Mouse (Mus musculus) megakaryocyte, adult 5-6 weeks (primary cell): Measurements from ENCODE around the gene Chsy1. TPM values are rescaled to one million over a fixed set of nuclear protein-coding genes. Genes with fewer than 3 reads are reported as not detected.
"Not testable (repeated sequence)": the region's sequence is repeated elsewhere in the genome, so short reads cannot be mapped to it uniquely, and the experiment has no call there.

Experiments
- ATAC-seq: 2 replicates; pipeline ENCODE4 v1.8.0; 2016; ENCODE audit warnings: mild to moderate bottlenecking, inconsistent platforms; ENCODE audit not compliant: poor library complexity, severe bottlenecking
- total RNA-seq, 2 experiments: library from RNA; stranded (forward) in 1 of 2; stranded (reverse) in 1 of 2; fragments of 153-499, 151-499 nt in 1 of 2; fragments of 221-1000, 200-1000 nt in 1 of 2; gene quantifications; 2 replicates each; pipeline versions ENCODE4 v1.2.3 to v1.2.4; 2015 to 2017

Gene Chsy1
- total RNA-seq, 2 experiments from 2014 or later: 18.2 to 37.1 TPM

DNA sequence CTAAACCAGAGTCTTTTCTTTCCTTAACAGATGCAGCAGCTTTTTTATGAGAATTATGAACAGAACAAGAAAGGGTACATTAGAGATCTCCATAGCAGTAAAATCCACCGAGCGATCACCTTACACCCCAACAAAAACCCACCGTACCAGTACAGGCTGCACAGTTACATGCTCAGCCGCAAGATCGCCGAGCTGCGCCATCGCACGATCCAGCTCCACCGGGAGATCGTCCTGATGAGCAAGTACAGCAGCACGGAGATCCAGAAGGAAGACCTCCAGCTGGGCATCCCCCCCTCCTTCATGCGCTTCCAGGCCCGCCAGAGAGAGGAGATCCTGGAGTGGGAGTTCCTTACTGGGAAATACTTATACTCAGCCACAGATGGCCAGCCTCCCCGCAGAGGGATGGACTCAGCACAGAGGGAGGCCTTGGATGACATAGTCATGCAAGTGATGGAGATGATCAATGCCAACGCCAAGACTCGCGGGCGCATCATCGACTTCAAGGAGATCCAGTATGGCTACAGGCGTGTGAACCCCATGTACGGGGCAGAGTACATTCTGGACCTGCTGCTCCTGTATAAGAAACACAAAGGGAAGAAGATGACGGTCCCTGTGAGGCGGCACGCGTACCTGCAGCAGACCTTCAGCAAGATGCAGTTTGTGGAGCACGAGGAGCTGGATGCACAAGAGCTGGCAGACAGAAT, 61.6 kb downstream of the Chsy1 start:
- ATAC-seq: no peak

DNA sequence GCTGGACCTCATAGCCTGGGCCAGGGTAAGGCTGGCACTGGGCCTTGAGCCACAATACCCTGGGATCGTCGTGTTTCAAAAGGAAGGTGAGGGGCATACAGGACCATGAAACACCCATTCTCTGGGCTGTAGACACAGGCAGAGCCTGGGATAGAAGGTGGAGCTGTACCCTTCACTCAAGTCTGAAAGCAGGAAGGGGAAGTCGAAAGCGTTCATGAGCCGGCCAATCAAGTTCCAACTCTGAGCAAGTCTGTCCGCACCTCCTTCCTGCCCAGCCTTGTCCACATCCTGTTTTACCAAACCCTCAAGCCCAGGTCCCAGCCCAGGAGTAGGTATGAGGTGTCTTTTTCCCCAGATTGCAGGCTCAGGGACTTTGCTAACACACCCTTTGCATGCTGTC, 66.4 kb downstream of the Chsy1 start:
- ATAC-seq: peak; percentile 89

- ATAC-seq: no peak
Measured at GRCm38 (mm10) chr7:66176256-66176655, 66.9 kb downstream of the Chsy1 start.

GRCm38 (mm10) chr7:66176929-66177328, 67.6 kb downstream of the Chsy1 start:
- ATAC-seq: no peak

DNA sequence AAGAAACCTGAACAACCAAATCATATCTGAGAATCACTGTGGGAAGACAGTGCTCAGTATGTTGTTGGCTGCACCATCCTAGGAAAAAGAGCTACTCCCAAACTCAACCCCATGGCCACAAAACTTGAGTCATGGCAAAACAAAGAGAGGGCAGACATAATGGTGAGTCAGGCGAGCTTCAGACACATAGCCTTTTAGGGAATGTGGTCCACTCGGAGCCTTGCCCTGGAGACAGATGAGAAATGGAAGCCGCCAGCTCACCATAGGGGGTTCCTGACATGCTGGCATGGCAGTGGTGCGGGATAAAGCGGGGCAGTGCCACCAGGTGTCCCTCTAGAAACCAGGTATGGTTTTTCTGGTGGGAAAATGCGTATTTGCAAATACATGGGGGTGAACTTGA, 68.8 kb downstream of the Chsy1 start:
- no peak for ATAC-seq

- peak; percentile 50 for ATAC-seq
Measured at GRCm38 (mm10) chr7:66179120-66179581, 69.8 kb downstream of the Chsy1 start.

DNA sequence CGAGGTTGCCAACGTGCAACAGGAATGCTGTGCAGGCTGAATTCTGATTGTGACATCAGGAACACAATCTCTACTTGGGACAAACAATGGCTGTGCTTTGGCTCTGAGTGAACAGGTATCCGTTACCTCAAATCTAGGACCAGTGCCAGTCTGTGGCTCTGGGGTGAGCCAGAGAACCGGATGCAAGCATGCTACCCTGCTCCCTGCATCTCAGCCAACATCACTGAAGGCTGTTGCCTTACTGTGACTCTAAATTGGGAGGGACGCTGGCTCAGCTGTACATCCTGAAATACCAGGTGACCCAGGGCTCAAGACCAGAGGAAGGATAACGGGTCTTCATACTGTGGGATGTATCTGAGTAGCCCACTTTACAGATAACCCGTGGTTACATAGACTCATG, 70.4 kb downstream of the Chsy1 start:
- ATAC-seq: no peak

- peak; percentile 21 for ATAC-seq
Measured at GRCm38 (mm10) chr7:66180260-66180659, 70.9 kb downstream of the Chsy1 start.

DNA sequence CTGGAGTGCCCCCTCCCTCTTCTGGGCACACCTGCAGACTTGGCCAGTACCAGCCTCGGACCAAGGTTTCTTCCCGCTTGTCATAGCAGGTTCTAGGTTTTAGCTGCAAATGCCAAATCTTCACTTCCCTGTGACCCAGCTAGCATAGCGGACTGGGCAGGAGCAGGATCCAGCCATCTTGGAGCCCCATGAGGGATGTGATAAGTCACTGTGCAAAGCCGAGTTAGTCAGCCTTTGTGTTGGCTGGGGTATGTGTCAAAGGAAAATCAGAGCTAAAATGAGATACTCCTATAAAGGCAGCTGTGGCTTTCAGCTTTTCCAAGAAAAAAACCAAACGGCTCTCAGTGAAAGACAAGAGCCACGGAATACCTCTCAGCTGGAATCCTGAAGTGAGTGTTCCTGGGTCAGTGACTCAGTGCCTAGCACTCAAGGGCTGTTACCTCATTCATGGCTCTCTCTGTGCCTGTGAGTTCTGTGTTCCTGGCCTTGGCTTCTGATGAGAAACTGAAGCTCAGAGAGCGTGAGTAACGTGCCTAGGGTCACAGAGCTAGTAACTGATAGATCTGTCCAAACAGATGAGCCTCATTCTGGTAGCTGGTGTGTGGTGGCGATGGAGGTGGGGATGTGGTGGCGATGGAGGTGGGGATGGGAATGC, 71.5 kb downstream of the Chsy1 start:
- ATAC-seq: no peak

DNA sequence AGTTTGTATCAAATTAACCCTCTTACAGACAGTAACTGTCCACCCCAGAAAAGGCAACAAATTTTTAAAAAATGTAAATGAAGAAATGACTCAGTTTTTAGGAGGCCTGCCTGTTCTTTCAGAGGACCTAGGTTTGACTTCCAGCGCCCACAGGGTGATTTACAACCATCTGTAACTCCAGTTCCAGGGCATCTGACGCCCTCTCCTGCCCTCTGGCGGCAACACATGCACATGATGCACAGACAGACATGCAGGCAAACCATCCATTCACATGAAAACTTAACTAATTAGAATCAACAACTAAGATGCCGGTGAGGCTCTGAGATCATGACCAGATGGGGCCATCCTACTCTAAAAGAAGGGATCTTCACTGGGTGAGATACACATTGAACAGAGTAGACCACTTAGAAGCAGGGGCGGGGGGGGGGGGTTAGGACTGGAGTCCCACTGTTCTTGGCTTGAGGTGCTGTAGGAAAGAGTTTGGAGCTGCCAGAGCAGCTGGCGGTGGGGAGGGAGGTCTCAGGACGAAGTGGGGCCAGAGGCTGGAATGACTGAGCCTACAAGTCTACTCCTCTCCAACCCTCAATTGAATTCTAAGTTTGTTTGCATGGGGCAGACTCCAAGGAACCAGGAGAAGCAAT, 72.9 kb downstream of the Chsy1 start:
- no peak for ATAC-seq

GRCm38 (mm10) chr7:66183404-66183803, 74.1 kb downstream of the Chsy1 start:
- ATAC-seq: no peak

GRCm38 (mm10) chr7:66184026-66184425, 74.7 kb downstream of the Chsy1 start:
- ATAC-seq: no peak

GRCm38 (mm10) chr7:66185370-66185769, 76.1 kb downstream of the Chsy1 start:
- ATAC-seq: no peak; the same call in 1 of the 2 replicates

GRCm38 (mm10) chr7:66187581-66188231, 78.4 kb downstream of the Chsy1 start:
- ATAC-seq: no peak

DNA sequence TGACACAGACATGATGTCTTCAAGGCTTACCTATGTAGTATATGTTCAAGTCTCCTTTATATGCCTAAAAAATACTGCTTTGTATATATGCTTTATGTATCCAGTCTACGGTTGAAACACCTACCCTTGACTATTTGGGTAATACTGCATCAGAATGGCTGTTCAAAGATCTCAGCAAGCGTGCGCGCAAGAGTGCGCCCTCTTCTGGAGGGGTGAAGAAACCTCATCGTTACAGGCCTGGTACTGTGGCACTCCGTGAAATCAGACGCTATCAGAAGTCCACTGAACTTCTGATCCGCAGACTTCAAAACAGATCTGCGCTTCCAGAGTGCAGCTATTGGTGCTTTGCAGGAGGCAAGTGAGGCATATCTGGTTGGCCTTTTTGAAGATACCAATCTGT, 81.1 kb downstream of the Chsy1 start:
- ATAC-seq: not testable (repeated sequence)

GRCm38 (mm10) chr7:66194511-66194910, 85.2 kb downstream of the Chsy1 start:
- no peak for ATAC-seq

GRCm38 (mm10) chr7:66195881-66196280, 86.6 kb downstream of the Chsy1 start:
- ATAC-seq: no peak

GRCm38 (mm10) chr7:66196609-66197445, 87.5 kb downstream of the Chsy1 start:
- peak; percentile 59 for ATAC-seq

- no peak for ATAC-seq
Measured at GRCm38 (mm10) chr7:66198416-66198815, 89.1 kb downstream of the Chsy1 start.

DNA sequence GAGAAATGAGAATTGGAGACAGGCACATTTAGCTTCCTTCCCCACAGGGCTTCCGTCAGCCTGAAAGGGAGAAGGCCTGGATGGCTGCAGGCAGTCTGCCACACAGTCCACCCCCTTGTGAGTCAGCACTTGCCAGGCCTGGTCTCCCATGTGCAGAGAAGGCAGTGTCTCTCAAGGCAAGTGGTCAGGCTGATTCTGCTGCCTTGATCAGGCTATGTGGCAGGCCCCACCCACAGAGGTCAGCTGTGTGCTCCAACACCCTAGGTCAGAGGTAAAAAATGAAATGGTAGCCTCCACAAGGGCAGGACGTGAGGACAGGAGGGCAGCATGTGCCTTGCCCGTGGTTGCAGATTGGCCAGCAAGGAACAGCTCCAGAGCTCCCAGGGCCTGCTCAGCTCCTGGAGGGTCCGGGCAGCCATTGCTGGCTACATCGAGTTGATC, 90.1 kb downstream of the Chsy1 start:
- ATAC-seq: peak; percentile 67
